Mouse (Mus musculus): ENCODE data around the gene Ankar.

- TF ChIP-seq CTCF (IDR thresholded peaks at IDR 0.05; ENCODE audit: low read depth): no peak
- no peak for TF ChIP-seq EP300 (IDR thresholded peaks at IDR 0.05; ENCODE audit: low read depth)
Measured at GRCm38 (mm10) chr1:72746382-72746781, 46.0 kb upstream of the Ankar start.

Data from liver, embryonic 14.5 days (tissue).